ENCODE assay signal across 11 mouse cellular contexts in genomic region chr19:21175426-21175831, GRCm38 (mm10).
DNase-seq lines count a peak whose midpoint lies in the region; ATAC-seq and TF ChIP-seq lines count a peak whose summit lies in the region.
"Had no signal": no experiment of that assay in that cellular context is flagged by ENCODE, and none has a peak within 500 bp of the region (broad histone marks: within the 10 kb centered on the region; RNA-seq: fewer than 3 reads in every experiment).

No protein-coding gene starts in this region.

- no peak overlapping the region for H3K4me2 ChIP-seq in heart, embryonic 16.5 days (ENCODE audit: low read depth, low read length)
- H3K4me2 ChIP-seq: limb, embryonic 12.5 days had no signal

- 71% methylated on average over 3 of the region's 3 CpGs for WGBS in heart, embryonic 16.5 days
- 20% methylated on average over 3 of the region's 3 CpGs for WGBS in thymus, adult 2 months

- TF ChIP-seq POLR2A in thymus, adult 2 months (IDR thresholded peaks at IDR 0.05; ENCODE audit: control insufficient read depth, extremely low read depth, insufficient read depth, low read length, poor library complexity): no peak

- H3K27me3 ChIP-seq in heart, embryonic 16.5 days (ENCODE audit: control insufficient read depth, insufficient read depth, low read length): no peaks in the 10 kb centered on the region
- no peaks in the 10 kb centered on the region for H3K27me3 ChIP-seq in thymus, adult 2 months (ENCODE audit: control insufficient read depth, insufficient read depth, low read length)
- H3K27me3 ChIP-seq: limb, embryonic 12.5 days had no signal

- TF ChIP-seq CTCF in thymus, adult 2 months (IDR thresholded peaks at IDR 0.05; ENCODE audit: borderline replicate concordance, control insufficient read depth, extremely low read depth, insufficient read depth, low read length, poor library complexity): no peak

- no peak overlapping the region for H3K9ac ChIP-seq in heart, embryonic 16.5 days (ENCODE audit: low read length)
- H3K9ac ChIP-seq: limb, embryonic 12.5 days had no signal

- H3K36me3 ChIP-seq in heart, embryonic 16.5 days (ENCODE audit: control insufficient read depth, insufficient read depth): no peaks in the 10 kb centered on the region
- no peaks in the 10 kb centered on the region for H3K36me3 ChIP-seq in thymus, adult 2 months (ENCODE audit: control insufficient read depth, insufficient read depth, low read length)
- H3K36me3 ChIP-seq: limb, embryonic 12.5 days had no signal

- peaks cover 13% of the 10 kb centered on the region for H3K4me1 ChIP-seq in heart, embryonic 16.5 days (ENCODE audit: control insufficient read depth, insufficient read depth, low read length)
- H3K4me1 ChIP-seq in thymus, adult 2 months (replicated peaks; ENCODE audit: control insufficient read depth, insufficient read depth, low read length): peaks cover 26% of the 10 kb centered on the region
- H3K4me1 ChIP-seq: limb, embryonic 12.5 days had no signal

- peak; percentile 41 for DNase-seq in embryo, embryonic 10 days (ENCODE audit: low spot score)
- DNase-seq in embryo, embryonic 11 days: no peak
- peak; percentile 6 for DNase-seq in lung, postnatal 36 days
- DNase-seq in lung, postnatal 10 days: no peak
- peak; percentile 5 for DNase-seq in thymus, adult 2 months
- DNase-seq in right cerebral cortex, adult 18-20 months: no peak
- DNase-seq in spleen, postnatal 4 days (ENCODE audit: low spot score in 2 of 2): no peak

- ATAC-seq in heart, embryonic 16.5 days (replicated peaks; ENCODE audit: extremely low read depth, insufficient read depth, low FRiP score): peak; percentile 58
- ATAC-seq: hindbrain, postnatal 0 days had no signal

- H3K9me3 ChIP-seq in heart, embryonic 16.5 days (replicated peaks; ENCODE audit: control insufficient read depth, low read length): no peaks in the 10 kb centered on the region
- H3K9me3 ChIP-seq: limb, embryonic 12.5 days had no signal

- H3K27ac ChIP-seq in heart, embryonic 16.5 days (ENCODE audit: low read length): peak overlapping the region; percentile 21; the same call in 1 of the 2 replicates
- peak overlapping the region; percentile 41 for H3K27ac ChIP-seq in thymus, adult 2 months (ENCODE audit: control insufficient read depth, insufficient read depth, low read length)
- H3K27ac ChIP-seq: hindbrain, postnatal 0 days; limb, embryonic 12.5 days had no signal

- H3K4me3 ChIP-seq in heart, embryonic 16.5 days (ENCODE audit: low read length): no peak overlapping the region
- no peak overlapping the region for H3K4me3 ChIP-seq in thymus, adult 2 months (ENCODE audit: control insufficient read depth, insufficient read depth, low read length)
- H3K4me3 ChIP-seq: limb, embryonic 12.5 days; myocyte had no signal

Comparison
In these comparisons a context has a peak if more than half of its experiments do, and no peak if none do; other contexts are left out.
1. DNase-seq: peak in embryo, embryonic 10 days (single experiment), lung, postnatal 36 days (single experiment) and thymus, adult 2 months (single experiment); none in embryo, embryonic 11 days (single experiment), lung, postnatal 10 days (single experiment), right cerebral cortex, adult 18-20 months (single experiment) and spleen, postnatal 4 days (0 of 2).